Mouse (Mus musculus): ENCODE data around the gene Mrgpra9. TPM values are rescaled to one million over a fixed set of nuclear protein-coding genes. Genes with fewer than 3 reads are reported as not detected.

Gene Mrgpra9
- polyA plus RNA-seq (2012): not detected in 2 replicates

DNA sequence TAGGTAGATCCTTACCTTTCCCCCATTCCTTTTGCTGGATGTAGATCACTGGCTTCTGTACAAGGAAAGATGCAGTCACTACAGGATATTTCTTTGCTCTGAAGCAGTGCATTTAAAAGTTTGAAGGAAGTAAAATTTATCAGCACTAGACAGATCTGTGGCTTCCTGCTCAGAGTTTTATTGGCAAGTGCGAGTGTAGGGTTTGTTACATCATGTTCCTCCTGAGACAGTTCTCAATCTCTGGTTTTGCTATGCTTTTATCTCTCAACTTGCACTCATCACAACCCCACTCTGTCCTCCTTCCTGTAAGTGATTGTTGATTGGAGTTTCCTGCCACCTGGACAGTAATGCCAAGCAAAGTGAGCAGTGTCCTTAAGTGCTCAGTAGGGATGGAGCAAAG lies at the start of gene Mrgpra9:
Gene Mrgpra9 (minus strand): TSS at position 79 of the 400 bp plus-strand sequence.

DNA sequence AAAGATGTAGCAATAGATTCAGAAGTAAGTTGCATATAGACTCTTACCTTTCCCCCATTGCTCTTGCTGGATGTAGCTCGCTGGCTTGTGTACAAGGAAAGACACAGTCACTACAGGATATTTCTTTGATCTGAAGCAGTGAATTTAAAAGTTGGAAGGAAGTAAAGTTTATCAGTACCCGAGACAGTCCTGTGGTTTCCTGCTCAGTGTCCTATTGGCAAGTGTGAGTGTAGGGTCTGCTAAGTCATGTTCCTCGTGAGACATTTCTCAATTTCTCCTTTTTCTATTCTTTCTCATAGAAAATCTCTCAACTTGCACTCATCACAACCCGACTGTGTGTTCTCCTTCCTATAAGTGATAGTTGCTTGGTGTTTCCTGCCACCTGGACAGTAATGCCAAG lies 47.8 kb downstream of the Mrgpra9 start, which contains the start of gene Mrgpra6:
Gene Mrgpra6 (minus strand): TSS at position 91 of the 400 bp plus-strand sequence.

Other genes with a start within 250 kb of the Mrgpra9 start
- gene Spty2d1, start 244.4 kb downstream of the Mrgpra9 start, polyA plus RNA-seq (2012): 14.9 and 18.2 TPM in 2 replicates
- 5.8 and 7.9 TPM in 2 replicates for gene Tmem86a, start 202.2 kb downstream of the Mrgpra9 start, polyA plus RNA-seq (2012)
- 0.03 TPM in 1 of 2 replicates, not detected in the other for gene Ptpn5, start 119.2 kb downstream of the Mrgpra9 start, polyA plus RNA-seq (2012)
- not detected in 2 replicates for gene Mrgpra6, start 47.9 kb downstream of the Mrgpra9 start, polyA plus RNA-seq (2012)
- not detected in 2 replicates for gene Mrgpra1, start 101.4 kb upstream of the Mrgpra9 start, polyA plus RNA-seq (2012)
- gene Mrgpra2a, start 199.3 kb upstream of the Mrgpra9 start, polyA plus RNA-seq (2012): 0.16 and 0.22 TPM in 2 replicates